ENCODE assay signal across 10 mouse cellular contexts in genomic region chr4:125265575-125265974, GRCm38 (mm10).
DNase-seq lines count a peak whose midpoint lies in the region; ATAC-seq and TF ChIP-seq lines count a peak whose summit lies in the region.
"Had no signal": no experiment of that assay in that cellular context is flagged by ENCODE, and none has a peak within 500 bp of the region (broad histone marks: within the 10 kb centered on the region; RNA-seq: fewer than 3 reads in every experiment).

No protein-coding gene starts in this region.

- H3K36me3 ChIP-seq in liver, embryonic 11.5 days (ENCODE audit: control insufficient read depth, insufficient read depth, low read length) = no peaks in the 10 kb centered on the region
- H3K36me3 ChIP-seq: G1E had no signal

- no peak for TF ChIP-seq POLR2A in olfactory bulb, adult 2 months (IDR thresholded peaks at IDR 0.05; ENCODE audit: insufficient read depth, low read depth, low read length)

- peak; percentile 17 to 40 for DNase-seq in cerebellum, adult 18-20 months
- DNase-seq in cerebellum, adult 11-12 months = no peak
- DNase-seq in liver = peak; percentile 39
- no peak for DNase-seq in liver, embryonic 11.5 days (ENCODE audit: low spot score)
- peak; percentile 23 for DNase-seq in c-Kit-positive CD71-negative TER-119-negative erythroid progenitor cells, embryonic 14.5 days (ENCODE audit: low read depth)
- peak; percentile 11 to 68 for DNase-seq in kidney, postnatal 36 days

- H3K4me3 ChIP-seq in liver, embryonic 11.5 days (ENCODE audit: low read depth, low read length) = no peak overlapping the region
- no peak overlapping the region for H3K4me3 ChIP-seq in olfactory bulb, adult 2 months (ENCODE audit: insufficient read depth, low read depth, low read length)

- H3K9ac ChIP-seq in liver, embryonic 11.5 days (ENCODE audit: low read depth, low read length) = no peak overlapping the region

- H3K27ac ChIP-seq in liver, embryonic 11.5 days (ENCODE audit: low read depth, low read length) = no peak overlapping the region
- no peak overlapping the region for H3K27ac ChIP-seq in olfactory bulb, adult 2 months (ENCODE audit: insufficient read depth, low read depth, low read length)
- H3K27ac ChIP-seq: macrophage had no signal

- H3K9me3 ChIP-seq in liver, embryonic 11.5 days (ENCODE audit: control insufficient read depth, low read length) = no peaks in the 10 kb centered on the region

- H3K4me1 ChIP-seq in liver, embryonic 11.5 days (replicated peaks; ENCODE audit: control insufficient read depth, insufficient read depth, low read length) = no peaks in the 10 kb centered on the region
- peaks cover 27% of the 10 kb centered on the region for H3K4me1 ChIP-seq in olfactory bulb, adult 2 months (ENCODE audit: control insufficient read depth, insufficient read depth, low read length)

- no peak for ATAC-seq in liver, embryonic 11.5 days (replicated peaks; ENCODE audit: low FRiP score)
- ATAC-seq in erythroid progenitor cell, adult 5-6 weeks (replicated peaks; ENCODE audit: low FRiP score, poor library complexity, severe bottlenecking) = no peak

- no peaks in the 10 kb centered on the region for H3K27me3 ChIP-seq in liver, embryonic 11.5 days (replicated peaks; ENCODE audit: control insufficient read depth, insufficient read depth, low read length)

- WGBS in liver, embryonic 11.5 days = 8% methylated on average over 5 of the region's 5 CpGs
- 64% methylated on average over 5 of the region's 5 CpGs for WGBS in olfactory bulb, adult 2 months

- peak; percentile 59; the same call in 1 of the 2 replicates for TF ChIP-seq CTCF in olfactory bulb, adult 2 months (IDR thresholded peaks at IDR 0.05; ENCODE audit: insufficient read depth, low read depth, low read length)

- H3K4me2 ChIP-seq in liver, embryonic 11.5 days = no peak overlapping the region

Comparison
In these comparisons a context has a peak if more than half of its experiments do, and no peak if none do; other contexts are left out.
1. DNase-seq: peak in cerebellum, adult 18-20 months (2 of 2), liver (single experiment), c-Kit-positive CD71-negative TER-119-negative erythroid progenitor cells, embryonic 14.5 days (single experiment) and kidney, postnatal 36 days (2 of 2); none in cerebellum, adult 11-12 months (single experiment) and liver, embryonic 11.5 days (single experiment).